Mouse (Mus musculus) ES-E14 (cell line): ENCODE measurements around the gene Fam173a. TPM values are rescaled to one million over a fixed set of nuclear protein-coding genes. Genes with fewer than 3 reads are reported as not detected.

Experiments
- DNase-seq: peaks from one replicate; pipeline ENCODE4 v3.0.0-alpha.2; 2013; ENCODE audit warnings: low read depth, low spot score
- H3K27ac ChIP-seq: 2 replicates; pipeline ENCODE4 v1.5.1; 2012; ENCODE audit warnings: low read depth, mild to moderate bottlenecking, low read length, moderate library complexity, mixed read lengths; ENCODE audit not compliant: poor library complexity, insufficient read depth, severe bottlenecking
- H3K36me3 ChIP-seq: 2 replicates; pipeline ENCODE4 v1.6.1; 2012; ENCODE audit warnings: mild to moderate bottlenecking, low read length, moderate library complexity, mixed read lengths; ENCODE audit not compliant: control insufficient read depth, poor library complexity, insufficient read depth, severe bottlenecking
- H3K4me1 ChIP-seq, 2 experiments: fragments of 150-350 bp in 1 of 2; sonication (generic) in 1 of 2; 2 replicates each; pipeline ENCODE4 v1.6.1; 2012; ENCODE audit warnings: low read length in 2 of 2, mild to moderate bottlenecking in 1 of 2, mixed read lengths in 1 of 2; ENCODE audit not compliant: control insufficient read depth in 2 of 2, insufficient read depth in 2 of 2, poor library complexity in 1 of 2
- H3K4me3 ChIP-seq, 2 experiments: fragments of 150-350 bp in 1 of 2; sonication (generic) in 1 of 2; 2 replicates each; pipeline ENCODE4 v1.5.1; 2012; ENCODE audit warnings: low read length in 2 of 2, low read depth in 1 of 2, mild to moderate bottlenecking in 1 of 2, mixed read lengths in 1 of 2; ENCODE audit not compliant: insufficient read depth in 1 of 2, poor library complexity in 1 of 2, severe bottlenecking in 1 of 2
- H3K9ac ChIP-seq: 2 replicates; pipeline ENCODE4 v1.6.1; 2012; ENCODE audit warnings: low read depth, mild to moderate bottlenecking, low read length, mixed read lengths; ENCODE audit not compliant: poor library complexity, insufficient read depth, severe bottlenecking
- H3K9me3 ChIP-seq: fragments of 150-350 bp; sonication (generic); 2 replicates; pipeline ENCODE4 v1.6.1; 2012; ENCODE audit warnings: low read depth, mild to moderate bottlenecking, low read length; ENCODE audit not compliant: control insufficient read depth, insufficient read depth
- CHD2 ChIP-seq: IDR thresholded peaks from 2 replicates; pipeline ENCODE4 v1.6.1; 2014; ENCODE audit warnings: mild to moderate bottlenecking, low read depth, low read length, inconsistent platforms
- HCFC1 ChIP-seq: IDR thresholded peaks from 2 replicates; pipeline ENCODE4 v1.6.1; 2012; ENCODE audit warnings: low read length, inconsistent platforms, borderline replicate concordance; ENCODE audit not compliant: insufficient read depth
- MAFK ChIP-seq: IDR thresholded peaks from 2 replicates; pipeline ENCODE4 v1.6.1; 2014; ENCODE audit warnings: mild to moderate bottlenecking, low read depth, low read length, inconsistent platforms; ENCODE audit not compliant: insufficient read depth
- ZC3H11A ChIP-seq: IDR thresholded peaks from 2 replicates; pipeline ENCODE4 v1.6.1; 2012; ENCODE audit warnings: low read depth, mild to moderate bottlenecking, inconsistent platforms, low read length, borderline replicate concordance
- ZNF384 ChIP-seq: IDR thresholded peaks from 2 replicates; pipeline ENCODE4 v1.6.1; 2012; ENCODE audit warnings: low read depth, low read length, inconsistent platforms
- in situ Hi-C, 2 experiments: fragments of 600-800 bp; cut with MboI; formaldehyde crosslinking; loops; one replicate each; pipeline ENCODE4 v1.15.1; 2025; ENCODE audit warnings: low sequenced_read_pairs in 2 of 2, inconsistent platforms in 1 of 2; ENCODE audit not compliant: unreplicated experiment in 2 of 2
- total RNA-seq: library from RNA; depleted of rRNA; stranded (reverse); fragments of 300-350 nt; gene quantifications from 2 replicates; pipeline ENCODE4 v1.2.3, GENCODE M21; 2012

Fam173a gene
- total RNA-seq, 1 experiment: 32.8 TPM

DNA sequence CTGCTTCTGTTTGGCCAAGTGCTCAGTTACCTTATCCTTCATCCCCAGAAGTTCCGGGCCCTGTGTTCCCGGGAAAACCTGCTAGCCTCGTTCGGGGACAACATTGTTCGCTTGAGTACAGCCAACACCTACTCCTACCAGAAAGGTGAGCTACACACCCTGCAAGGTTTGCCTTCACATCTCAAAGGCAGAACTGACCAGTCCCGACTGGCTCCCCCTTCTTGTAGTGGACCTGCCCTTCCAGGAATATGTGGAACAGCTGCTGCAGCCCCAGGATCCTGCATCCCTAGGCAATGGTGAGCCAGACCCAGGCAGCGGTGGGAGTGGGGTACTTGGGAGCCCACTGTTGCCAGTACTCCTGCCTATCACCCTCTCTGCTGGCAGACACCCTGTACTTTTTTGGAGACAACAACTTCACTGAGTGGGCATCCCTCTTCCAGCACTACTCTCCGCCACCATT lies 36.9 kb upstream of the Fam173a start:
- no peak for TF ChIP-seq HCFC1
- TF ChIP-seq ZNF384: no peak
- no peak for TF ChIP-seq CHD2
- TF ChIP-seq ZC3H11A: no peak
- TF ChIP-seq MAFK: no peak
- Histone ChIP-seq H3K4me1 (peaks cover 2 to 23% of the 10 kb centered on the region in 2 experiments; a peak in 2 of 4 replicates), H3K9ac (peak overlapping the region; percentile 86), H3K27ac (peak overlapping the region; percentile 3; the same call in 1 of the 2 replicates), H3K36me3 (peaks cover 47% of the 10 kb centered on the region), H3K4me3 (peak overlapping the region; percentile 70 to 73), H3K9me3 (no peaks in the 10 kb centered on the region)
- in situ Hi-C loops: no loop called here
- DNase-seq: no peak

- Histone ChIP-seq H3K9me3 (no peaks in the 10 kb centered on the region), H3K9ac (peak within 1 kb of the TSS; percentile 86), H3K4me1 (peaks cover 2 to 28% of the 10 kb centered on the region in 2 experiments; a peak in 2 of 4 replicates), H3K27ac (peak within 1 kb of the TSS; percentile 23; the same call in 1 of the 2 replicates), H3K4me3 (peak within 1 kb of the TSS; percentile 70 to 73), H3K36me3 (peaks cover 47% of the 10 kb centered on the region)
- in situ Hi-C loops: no loop called here
- DNase-seq: no peak
- TF ChIP-seq MAFK (no peak), ZNF384 (no peak), ZC3H11A (no peak), CHD2 (no peak), HCFC1 (no peak)
Measured at GRCm38 (mm10) chr17:25828712-25829557, 36.2 kb upstream of the Fam173a start, which contains the start of gene Jmjd8. Gene Jmjd8 (plus strand): TSS chr17:25828867.

DNA sequence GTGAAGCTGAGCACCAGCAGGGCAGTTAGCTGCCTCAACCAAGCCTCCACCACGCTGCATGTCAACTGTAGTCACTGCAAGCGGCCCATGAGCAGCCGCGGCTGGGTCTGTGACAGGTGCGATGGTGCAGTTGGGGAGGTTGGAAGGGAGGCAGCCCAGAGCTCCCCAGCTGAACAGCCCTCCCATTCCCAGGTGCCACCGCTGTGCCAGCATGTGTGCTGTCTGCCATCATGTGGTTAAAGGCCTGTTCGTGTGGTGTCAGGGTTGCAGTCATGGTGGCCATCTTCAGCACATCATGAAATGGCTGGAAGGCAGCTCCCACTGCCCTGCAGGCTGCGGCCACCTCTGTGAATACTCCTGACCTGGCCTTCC lies 35.5 kb upstream of the Fam173a start:
- DNase-seq: no peak
- H3K4me1 ChIP-seq: peaks cover 2 to 28% of the 10 kb centered on the region in 2 experiments; a peak in 2 of 4 replicates
- peak overlapping the region in 1 of 2 experiments; percentile 73; a peak in 1 of 4 replicates for H3K4me3 ChIP-seq
- TF ChIP-seq HCFC1 (no peak), ZC3H11A (no peak), CHD2 (no peak), MAFK (no peak), ZNF384 (no peak)
- no peak overlapping the region for H3K27ac ChIP-seq
- no peaks in the 10 kb centered on the region for H3K9me3 ChIP-seq
- in situ Hi-C loops: no loop called here
- H3K9ac ChIP-seq: no peak overlapping the region
- H3K36me3 ChIP-seq: peaks cover 47% of the 10 kb centered on the region

DNA sequence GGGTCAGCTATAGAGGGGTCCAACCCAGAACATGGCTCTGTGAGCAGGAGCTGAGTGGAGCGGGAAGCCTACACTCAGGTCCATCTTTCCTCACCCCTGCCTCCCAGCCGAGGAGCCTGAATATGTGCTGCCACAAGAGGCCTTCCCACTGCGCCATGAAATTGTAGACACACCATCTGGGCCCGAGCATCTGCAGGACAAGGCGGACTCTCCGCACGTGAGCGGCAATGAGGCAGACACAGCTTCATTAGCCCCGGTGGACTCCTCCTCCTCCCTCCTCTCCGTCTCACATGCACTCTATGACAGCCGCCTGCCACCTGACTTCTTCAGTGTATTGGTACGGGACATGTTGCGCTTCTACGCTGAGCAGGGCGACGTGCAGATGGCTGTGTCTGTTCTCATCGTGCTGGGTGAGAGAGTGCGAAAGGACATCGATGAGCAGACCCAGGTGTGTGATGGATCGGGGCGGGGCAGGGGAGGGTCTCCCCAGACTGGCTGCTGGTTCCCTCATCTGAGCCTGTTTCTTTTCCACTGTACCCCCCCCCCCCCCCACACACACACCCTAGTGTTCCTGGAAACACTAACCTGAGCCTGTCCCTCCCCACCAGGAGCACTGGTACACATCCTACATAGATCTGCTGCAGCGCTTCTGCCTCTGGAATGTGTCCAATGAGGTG lies 35.0 kb upstream of the Fam173a start:
- Histone ChIP-seq H3K9me3 (no peaks in the 10 kb centered on the region), H3K4me3 (no peak overlapping the region), H3K36me3 (peaks cover 47% of the 10 kb centered on the region), H3K4me1 (peaks cover 2 to 28% of the 10 kb centered on the region in 2 experiments; a peak in 2 of 4 replicates), H3K9ac (no peak overlapping the region), H3K27ac (no peak overlapping the region)
- TF ChIP-seq HCFC1: no peak
- no peak for TF ChIP-seq ZNF384
- no peak for TF ChIP-seq MAFK
- no peak for TF ChIP-seq CHD2
- no peak for TF ChIP-seq ZC3H11A
- in situ Hi-C loops: no loop called here
- no peak for DNase-seq
